Mouse (Mus musculus) cerebellum, adult 11-12 months (tissue): Measurements from ENCODE around the gene Gjb5.

ENCODE experiments used
- DNase-seq: peaks from one replicate; pipeline ENCODE4 v3.0.0; 2022

Gjb5 gene

GRCm38 (mm10) chr4:127345000-127345399 lies 13.0 kb downstream of the Gjb5 start:
- no peak for DNase-seq

DNA sequence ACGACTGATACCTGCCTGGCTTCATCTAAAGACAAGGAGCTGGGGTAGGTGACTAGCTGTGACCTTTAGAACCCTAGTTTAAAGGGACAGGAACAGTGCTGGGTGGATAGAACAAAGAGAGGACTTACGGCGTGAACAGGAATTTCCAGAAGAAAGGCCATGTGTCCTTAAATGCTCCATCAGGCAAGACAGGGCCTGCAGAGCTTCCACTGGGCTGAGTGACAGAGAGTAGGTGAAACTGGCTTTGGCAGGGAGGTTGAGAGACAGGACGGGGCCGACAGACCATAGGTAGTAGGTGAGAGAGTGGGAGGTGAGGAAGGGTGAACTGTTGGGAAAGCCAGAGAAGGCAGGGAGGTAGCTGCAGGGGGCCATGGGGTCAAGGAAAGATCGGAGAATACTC lies 16.6 kb downstream of the Gjb5 start:
- DNase-seq = no peak

GRCm38 (mm10) chr4:127337668-127338067 lies 20.3 kb downstream of the Gjb5 start:
- DNase-seq = no peak

DNA sequence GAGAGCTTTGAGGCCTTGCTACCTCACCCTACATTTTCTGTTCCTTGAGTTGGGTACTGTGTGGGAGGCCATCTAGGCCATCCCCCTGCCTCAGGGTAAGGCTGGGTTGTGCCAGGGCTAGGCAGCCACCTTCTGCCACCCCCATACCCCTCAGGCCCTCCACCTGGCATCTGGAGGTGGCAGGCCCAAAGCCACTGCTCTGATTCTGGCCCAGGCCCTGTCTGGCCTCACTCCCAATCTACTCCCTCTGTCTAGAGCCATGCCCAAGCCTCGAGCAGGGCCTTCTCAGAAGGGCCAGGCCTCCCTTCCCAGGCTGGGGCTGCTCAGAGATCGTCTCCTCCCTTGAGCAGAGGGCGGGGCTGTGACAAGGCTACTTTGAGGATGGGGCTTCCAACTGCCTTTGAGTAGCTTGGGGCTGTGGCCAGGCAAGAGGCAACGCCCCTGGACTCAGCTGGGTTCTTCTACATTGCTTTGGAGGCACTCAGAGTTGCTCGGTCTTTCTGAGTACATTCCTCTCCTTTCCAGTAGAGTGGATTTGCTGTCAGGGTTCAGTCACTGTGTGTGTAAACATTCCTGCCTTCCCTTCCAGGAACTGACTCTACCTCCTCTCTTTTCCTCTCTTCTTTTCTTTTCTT lies 23.0 kb downstream of the Gjb5 start:
- DNase-seq = no peak

GRCm38 (mm10) chr4:127331171-127331570 lies 26.8 kb downstream of the Gjb5 start:
- no peak for DNase-seq

GRCm38 (mm10) chr4:127330181-127331100 lies 27.5 kb downstream of the Gjb5 start, which contains the start of gene Gjb3:
Gjb3 (minus strand) TSS chr4:127330844.
- DNase-seq = no peak

DNA sequence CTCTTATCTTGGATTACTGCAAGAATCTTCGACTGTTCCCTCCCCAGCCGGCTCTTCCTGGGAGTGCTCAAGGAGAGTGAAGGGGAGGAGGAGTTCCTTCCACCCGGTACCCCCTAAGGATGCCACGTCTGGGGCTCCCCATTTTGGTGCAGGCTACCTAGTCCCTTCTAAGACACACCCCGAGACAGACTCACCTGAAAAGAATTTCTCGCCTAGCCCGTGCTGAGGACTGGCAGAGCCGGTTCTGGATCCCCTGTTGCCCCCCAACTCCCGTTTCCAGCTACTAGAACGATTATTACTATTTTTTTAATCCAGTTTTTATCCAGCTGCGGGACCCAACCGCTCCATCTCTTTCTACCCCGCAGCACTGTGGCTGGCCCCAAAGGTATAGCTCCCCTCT lies 28.2 kb downstream of the Gjb5 start:
- no peak for DNase-seq

GRCm38 (mm10) chr4:127329046-127329445 lies 28.9 kb downstream of the Gjb5 start:
- no peak for DNase-seq

DNA sequence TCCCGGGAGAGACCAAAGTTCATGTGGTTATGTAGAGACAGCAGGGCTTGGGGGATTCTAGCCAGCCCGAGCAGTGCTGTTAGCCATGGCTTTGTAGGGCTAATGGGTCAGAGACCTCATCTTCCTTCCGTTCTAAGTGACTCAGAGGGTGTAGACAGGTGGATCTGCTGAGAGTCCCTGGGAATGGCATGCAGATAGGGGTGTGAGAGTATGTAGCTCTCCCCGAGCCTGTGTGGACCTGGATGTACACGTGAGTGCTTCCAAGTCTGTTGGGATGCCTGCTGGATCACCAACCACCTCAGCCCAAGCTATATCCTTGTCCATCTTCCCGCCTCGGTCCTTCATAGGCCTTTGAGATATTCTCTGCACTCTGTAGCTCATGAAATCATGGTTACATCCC lies 29.6 kb downstream of the Gjb5 start:
- DNase-seq = no peak

- no peak for DNase-seq
Measured at GRCm38 (mm10) chr4:127327749-127328148, 30.2 kb downstream of the Gjb5 start.

DNA sequence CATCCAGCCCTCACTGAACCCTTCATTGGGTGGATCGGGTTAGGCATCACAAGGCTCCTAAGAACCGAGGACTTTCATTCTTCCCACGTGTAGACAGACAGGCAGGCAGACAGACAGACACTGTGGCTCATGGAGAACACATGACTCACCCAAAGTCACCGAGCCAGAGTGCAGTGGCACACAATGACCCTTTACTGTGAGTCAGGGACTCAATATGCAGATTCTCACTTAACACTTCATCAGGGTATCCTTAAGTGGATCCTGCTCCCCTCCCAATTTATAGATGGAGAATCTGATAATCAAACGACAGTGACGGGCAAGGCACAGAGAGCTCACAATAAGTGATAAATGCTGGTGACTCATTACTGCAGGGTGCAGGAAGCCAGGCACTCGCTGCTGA lies 30.7 kb downstream of the Gjb5 start:
- DNase-seq = no peak

DNA sequence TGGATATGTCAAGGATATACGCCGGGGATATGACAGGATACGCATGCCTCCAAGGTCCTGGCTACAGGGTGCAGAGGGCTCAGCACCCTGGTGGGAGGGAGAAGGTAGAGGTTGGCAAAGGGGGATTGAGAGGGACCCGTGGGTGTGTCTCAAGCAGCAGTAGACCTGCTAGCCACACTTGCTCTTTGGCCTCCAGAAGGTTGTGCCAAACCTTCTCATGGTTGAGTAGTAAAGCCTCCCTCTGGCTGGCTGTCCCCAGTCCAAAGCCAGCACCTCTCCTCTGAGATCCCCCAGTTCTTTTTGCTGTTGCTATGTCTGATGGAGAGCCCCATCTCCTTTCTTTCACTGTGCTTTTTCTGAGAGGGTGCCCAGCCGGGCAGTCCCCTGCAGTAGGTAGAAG lies 32.7 kb downstream of the Gjb5 start:
- DNase-seq = no peak

- DNase-seq = peak; percentile 34
Measured at GRCm38 (mm10) chr4:127324759-127325158, 33.2 kb downstream of the Gjb5 start.

DNA sequence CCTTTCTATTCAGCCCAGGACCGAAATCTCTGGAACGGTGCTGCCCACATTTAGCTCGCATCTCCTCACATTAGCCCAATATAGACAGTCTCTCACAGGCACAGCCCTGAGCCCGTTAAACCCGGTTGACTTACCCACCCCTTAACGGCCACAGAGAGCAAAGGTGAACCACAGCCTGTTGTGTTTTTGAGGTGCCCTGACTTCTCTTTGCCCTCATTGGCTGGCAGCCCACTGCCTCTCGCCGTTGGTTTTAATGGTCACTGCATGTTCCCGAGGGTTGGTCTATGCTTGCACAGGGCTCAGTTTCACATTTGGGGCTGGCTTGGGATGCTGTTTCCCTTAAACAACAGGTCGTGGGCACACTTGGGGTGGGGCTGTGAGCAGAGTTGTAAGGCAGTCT lies 33.7 kb downstream of the Gjb5 start:
- DNase-seq = no peak

GRCm38 (mm10) chr4:127323651-127324050 lies 34.3 kb downstream of the Gjb5 start:
- DNase-seq = no peak

- DNase-seq = peak; percentile 28
Measured at GRCm38 (mm10) chr4:127319613-127320012, 38.4 kb downstream of the Gjb5 start.

- no peak for DNase-seq
Measured at GRCm38 (mm10) chr4:127317143-127317542, 40.8 kb downstream of the Gjb5 start.

GRCm38 (mm10) chr4:127315753-127316152 lies 42.2 kb downstream of the Gjb5 start:
- no peak for DNase-seq

DNA sequence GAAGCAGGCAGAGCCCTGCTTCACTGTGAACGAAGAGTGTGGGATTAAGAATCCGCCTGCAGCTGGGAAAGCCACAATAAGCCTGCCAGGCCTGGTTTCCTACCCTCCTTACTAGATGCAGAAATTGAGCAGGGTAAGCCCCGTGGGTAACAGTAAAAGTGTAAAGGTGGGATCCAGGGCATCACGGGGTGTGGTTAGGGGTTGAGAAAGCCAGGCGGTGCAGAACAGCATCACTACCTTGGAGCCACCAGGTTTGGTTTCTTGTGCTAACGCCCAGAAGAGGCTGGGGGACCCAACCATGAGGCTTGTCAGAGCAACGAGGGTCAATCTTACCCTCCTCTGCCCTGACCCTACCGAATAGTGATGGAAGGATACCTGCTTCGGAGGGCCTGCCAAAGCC lies 43.4 kb downstream of the Gjb5 start:
- DNase-seq = no peak

GRCm38 (mm10) chr4:127313861-127314260 lies 44.1 kb downstream of the Gjb5 start, which contains the start of gene Gja4:
Gja4 (minus strand) TSS chr4:127314039.
- DNase-seq = peak; percentile 47

- DNase-seq = no peak
Measured at GRCm38 (mm10) chr4:127312349-127312748, 45.6 kb downstream of the Gjb5 start.

- peak; percentile 54 for DNase-seq
Measured at GRCm38 (mm10) chr4:127311561-127311960, 46.4 kb downstream of the Gjb5 start.

GRCm38 (mm10) chr4:127306915-127307314 lies 51.1 kb downstream of the Gjb5 start:
- DNase-seq = no peak
